Mouse (Mus musculus) urinary bladder, adult 2 months (tissue): ENCODE data around the gene Tbcb. TPM values are rescaled to one million over a fixed set of nuclear protein-coding genes. Genes with fewer than 3 reads are reported as not detected.
"Not testable (repeated sequence)": the region's sequence is repeated elsewhere in the genome, so short reads cannot be mapped to it uniquely, and the experiment has no call there.

Experiments used
- DNase-seq: peaks from one replicate; pipeline ENCODE4 v3.0.0; 2022; ENCODE audit warnings: low spot score
- polyA plus RNA-seq: library from polyadenylated mRNA; depleted of rRNA; stranded (reverse); fragments of >200 nt; gene quantifications from 2 replicates; pipeline ENCODE4 v1.2.3, GENCODE M21; 2012; rRNA removed

The Tbcb gene
- polyA plus RNA-seq, 1 experiment: 84.5 TPM

GRCm38 (mm10) chr7:30193581-30194100 lies 38.4 kb downstream of the Tbcb start:
- DNase-seq: peak; percentile 70

GRCm38 (mm10) chr7:30193013-30193412 lies 39.1 kb downstream of the Tbcb start:
- DNase-seq: no peak

- DNase-seq: no peak
These were observed 40.0 kb downstream of the Tbcb start for GRCm38 (mm10) chr7:30192088-30192487.

GRCm38 (mm10) chr7:30189116-30189491 lies 43.0 kb downstream of the Tbcb start:
- DNase-seq: no peak

- DNase-seq: no peak
These were observed 43.5 kb downstream of the Tbcb start for GRCm38 (mm10) chr7:30188344-30189115.

GRCm38 (mm10) chr7:30184641-30185348 lies 47.3 kb downstream of the Tbcb start:
- no peak for DNase-seq

- peak; percentile 52 for DNase-seq
These were observed 48.2 kb downstream of the Tbcb start, which contains the start of gene Cox7a1 for GRCm38 (mm10) chr7:30183879-30184289. Gene Cox7a1 (plus strand): TSS chr7:30184144.

- DNase-seq: not testable (repeated sequence)
These were observed 48.9 kb downstream of the Tbcb start for GRCm38 (mm10) chr7:30183189-30183588.

- DNase-seq: not testable (repeated sequence)
These were observed 50.1 kb downstream of the Tbcb start for GRCm38 (mm10) chr7:30181929-30182328.

GRCm38 (mm10) chr7:30181308-30181707 lies 50.8 kb downstream of the Tbcb start:
- DNase-seq: no peak

GRCm38 (mm10) chr7:30178256-30178655 lies 53.8 kb downstream of the Tbcb start:
- no peak for DNase-seq

GRCm38 (mm10) chr7:30176474-30176873 lies 55.6 kb downstream of the Tbcb start:
- DNase-seq: no peak

Other genes starting within 250 kb of the Tbcb start
- 8.7 and 9.0 TPM in 2 replicates for gene Zfp568, start 248.3 kb downstream of the Tbcb start, polyA plus RNA-seq
- gene Zfp14, start 180.9 kb downstream of the Tbcb start, polyA plus RNA-seq: 11.0 and 14.3 TPM in 2 replicates
- 1.3 and 1.9 TPM in 2 replicates for gene Zfp82, start 159.4 kb downstream of the Tbcb start, polyA plus RNA-seq
- 0.15 and 0.17 TPM in 2 replicates for gene Gm26920, start 141.9 kb downstream of the Tbcb start, polyA plus RNA-seq
- 3.6 and 4.7 TPM in 2 replicates for gene Zfp566, start 141.7 kb downstream of the Tbcb start, polyA plus RNA-seq
- 39.0 and 39.6 TPM in 2 replicates for gene Zfp260, start 137.5 kb downstream of the Tbcb start, polyA plus RNA-seq
- 2.6 and 3.0 TPM in 2 replicates for gene Zfp382, start 110.3 kb downstream of the Tbcb start, polyA plus RNA-seq
- gene Zfp146, start 62.5 kb downstream of the Tbcb start, polyA plus RNA-seq: 49.8 and 50.1 TPM in 2 replicates
- 16.9 and 19.4 TPM in 2 replicates for gene Cox7a1, start 48.1 kb downstream of the Tbcb start, polyA plus RNA-seq
- 449 and 545 TPM in 2 replicates for gene Capns1, start 33.5 kb downstream of the Tbcb start, polyA plus RNA-seq
- gene Polr2i, start 324 bp downstream of the Tbcb start, polyA plus RNA-seq: 107 and 140 TPM in 2 replicates
- 0.31 TPM in 1 of 2 replicates, not detected in the other for gene Ovol3, start 3.5 kb upstream of the Tbcb start, polyA plus RNA-seq
- 0.18 and 0.36 TPM in 2 replicates for gene Thap8, start 47.8 kb upstream of the Tbcb start, polyA plus RNA-seq
- 10.2 and 11.4 TPM in 2 replicates for gene Wdr62, start 48.1 kb upstream of the Tbcb start, polyA plus RNA-seq
- gene Clip3, start 59.5 kb upstream of the Tbcb start, polyA plus RNA-seq: 23.7 and 47.9 TPM in 2 replicates
- gene Alkbh6, start 76.4 kb upstream of the Tbcb start, polyA plus RNA-seq: 68.0 and 80.2 TPM in 2 replicates
- 5.4 and 9.1 TPM in 2 replicates for gene Syne4, start 82.5 kb upstream of the Tbcb start, polyA plus RNA-seq
- gene E130208F15Rik, start 89.5 kb upstream of the Tbcb start, polyA plus RNA-seq: 0.57 and 0.72 TPM in 2 replicates
- gene Sdhaf1, start 91.6 kb upstream of the Tbcb start, polyA plus RNA-seq: 12.8 and 15.4 TPM in 2 replicates
- 7.9 and 11.9 TPM in 2 replicates for gene Lrfn3, start 130.5 kb upstream of the Tbcb start, polyA plus RNA-seq
- 85.1 and 117 TPM in 2 replicates for gene Tyrobp, start 181.5 kb upstream of the Tbcb start, polyA plus RNA-seq
- gene Hcst, start 187.6 kb upstream of the Tbcb start, polyA plus RNA-seq: 3.3 and 3.8 TPM in 2 replicates
- 1.8 and 2.0 TPM in 2 replicates for gene Nfkbid, start 189.5 kb upstream of the Tbcb start, polyA plus RNA-seq
- 4.2 and 4.5 TPM in 2 replicates for gene Aplp1, start 213.3 kb upstream of the Tbcb start, polyA plus RNA-seq
- gene Kirrel2, start 225.4 kb upstream of the Tbcb start, polyA plus RNA-seq: not detected in 2 replicates
- not detected in 2 replicates for gene Nphs1, start 226.0 kb upstream of the Tbcb start, polyA plus RNA-seq